Mouse (Mus musculus): ENCODE measurements at regions not wholly inside any gene's neighbourhood (a gene's known extent, or its start where the extent isn't known, plus 50 kb on each side); places are given as distances from the start of the nearest gene placed in this dataset.
"Not testable (repeated sequence)": the region's sequence is repeated elsewhere in the genome, so short reads cannot be mapped to it uniquely, and the experiment has no call there.

DNA sequence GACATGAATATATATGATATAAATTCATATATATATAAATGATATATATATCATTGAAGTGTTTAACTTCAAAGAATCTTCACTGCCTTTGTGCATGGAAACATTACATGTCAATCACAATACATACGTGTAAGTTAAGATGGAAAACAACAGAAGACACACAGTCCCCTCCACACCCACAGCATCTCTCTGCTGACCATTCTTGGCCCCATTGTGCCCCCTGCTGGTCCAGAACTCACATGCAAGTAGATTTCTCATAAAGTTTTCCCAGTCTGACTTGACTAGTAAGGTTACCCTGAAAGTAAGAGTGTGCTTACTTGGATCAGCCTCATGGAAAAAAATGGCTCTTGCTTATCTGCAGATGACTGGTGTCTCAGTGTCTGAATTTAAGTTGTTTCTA is 926.3 kb upstream of the Zfp386 start:
- peak in 1 of 2 experiments; percentile 9 for DNase-seq

- DNase-seq = no peak
These were observed 925.6 kb upstream of the Zfp386 start for GRCm38 (mm10) chr12:115121899-115122298.

GRCm38 (mm10) chr12:115132930-115133329 is 914.6 kb upstream of the Zfp386 start:
- not testable (repeated sequence) for DNase-seq

- DNase-seq = not testable (repeated sequence)
These were observed 902.1 kb upstream of the Zfp386 start for GRCm38 (mm10) chr12:115145407-115145806.

DNA sequence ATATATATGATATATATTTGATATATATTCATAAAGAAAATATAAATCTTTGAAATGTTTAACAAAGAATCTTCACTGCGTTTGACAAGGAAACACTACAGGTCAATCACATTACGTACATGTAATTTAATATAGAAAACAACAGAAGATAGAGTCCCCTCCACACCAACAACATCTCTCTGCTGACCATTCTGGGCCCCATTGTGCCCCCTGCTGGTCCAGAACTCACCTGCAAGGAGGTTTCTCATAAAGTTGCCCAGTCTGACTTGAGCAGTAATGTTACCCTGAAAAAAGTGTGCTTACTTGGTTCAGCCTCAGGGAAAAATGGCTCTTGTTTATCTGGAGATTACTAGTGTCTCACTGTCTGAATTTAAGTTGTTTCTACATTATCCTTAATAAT is 901.1 kb upstream of the Zfp386 start:
- peak; percentile 13 to 19 for DNase-seq

DNA sequence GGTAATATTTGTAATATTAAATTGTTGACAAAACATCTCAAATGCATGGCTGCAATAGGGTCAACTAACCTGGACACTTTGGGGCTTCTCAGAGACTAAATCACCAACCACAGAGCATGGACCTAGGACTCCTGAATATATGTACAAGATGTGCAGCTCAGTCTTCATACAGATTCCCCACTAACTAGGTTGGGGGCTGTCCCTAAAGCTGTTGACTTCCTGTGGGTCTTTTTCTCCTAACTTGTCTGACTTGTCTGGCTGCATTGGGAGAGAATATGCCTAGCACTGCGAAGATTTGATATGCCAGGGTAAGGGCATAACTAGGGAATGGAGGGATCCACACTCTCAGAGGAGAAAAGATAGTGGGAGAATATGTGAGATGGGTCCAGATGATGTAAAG is 895.6 kb upstream of the Zfp386 start:
- DNase-seq = not testable (repeated sequence)

- not testable (repeated sequence) for DNase-seq
These were observed 889.3 kb upstream of the Zfp386 start for GRCm38 (mm10) chr12:115158231-115158630.

- DNase-seq = not testable (repeated sequence)
These were observed 888.7 kb upstream of the Zfp386 start for GRCm38 (mm10) chr12:115158717-115159232.

DNA sequence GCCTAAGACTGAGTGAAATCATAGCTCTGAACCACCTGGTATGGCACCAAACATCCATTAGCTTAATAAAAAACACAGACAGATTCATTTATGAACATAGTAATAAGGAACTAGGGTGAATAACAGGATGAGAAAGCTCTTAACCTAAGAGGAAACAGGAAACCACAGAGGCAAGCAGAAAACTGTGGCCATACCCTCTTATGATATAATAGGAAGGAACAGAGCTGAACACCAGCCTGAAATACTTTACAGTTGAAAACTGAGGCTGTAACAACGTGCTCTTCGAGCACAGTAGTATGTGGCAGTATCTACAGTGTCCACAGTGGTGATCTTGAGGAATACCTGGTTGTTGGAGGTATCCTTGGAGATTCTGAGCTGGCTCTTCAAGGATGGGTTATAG is 882.0 kb upstream of the Zfp386 start:
- DNase-seq = peak in 1 of 2 experiments; percentile 3

- not testable (repeated sequence) for DNase-seq
These were observed 881.5 kb upstream of the Zfp386 start for GRCm38 (mm10) chr12:115166006-115166405.

GRCm38 (mm10) chr12:115193482-115194103 is 853.9 kb upstream of the Zfp386 start:
- DNase-seq = peak; percentile 53 to 73

- no peak for DNase-seq
These were observed 850.0 kb upstream of the Zfp386 start for GRCm38 (mm10) chr12:115197322-115198117.

GRCm38 (mm10) chr12:115207833-115208448 is 839.6 kb upstream of the Zfp386 start:
- not testable (repeated sequence) for DNase-seq

GRCm38 (mm10) chr12:115222671-115223070 is 824.9 kb upstream of the Zfp386 start:
- peak; percentile 36 to 42 for DNase-seq

- DNase-seq = no peak
These were observed 817.6 kb upstream of the Zfp386 start for GRCm38 (mm10) chr12:115229965-115230364.

DNA sequence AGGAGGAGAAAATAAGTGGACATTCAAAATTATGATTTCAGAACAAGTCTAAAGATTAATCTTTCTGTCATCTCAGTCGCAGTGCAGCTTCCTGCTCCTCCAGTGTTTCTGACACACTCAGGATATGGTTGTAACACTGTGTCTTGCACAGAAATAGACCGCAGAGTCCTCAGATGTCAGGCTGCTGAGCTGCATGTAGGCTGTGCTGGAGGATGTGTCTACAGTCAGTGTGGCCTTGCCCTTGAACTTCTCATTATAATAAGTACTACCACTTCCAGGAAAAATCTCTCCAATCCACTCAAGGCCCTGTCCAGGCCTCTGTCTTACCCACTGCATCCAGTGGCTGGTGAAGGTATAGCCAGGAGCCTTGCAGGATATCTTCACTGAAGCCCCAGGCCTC is 804.9 kb upstream of the Zfp386 start:
- DNase-seq = peak; percentile 7 to 22

DNA sequence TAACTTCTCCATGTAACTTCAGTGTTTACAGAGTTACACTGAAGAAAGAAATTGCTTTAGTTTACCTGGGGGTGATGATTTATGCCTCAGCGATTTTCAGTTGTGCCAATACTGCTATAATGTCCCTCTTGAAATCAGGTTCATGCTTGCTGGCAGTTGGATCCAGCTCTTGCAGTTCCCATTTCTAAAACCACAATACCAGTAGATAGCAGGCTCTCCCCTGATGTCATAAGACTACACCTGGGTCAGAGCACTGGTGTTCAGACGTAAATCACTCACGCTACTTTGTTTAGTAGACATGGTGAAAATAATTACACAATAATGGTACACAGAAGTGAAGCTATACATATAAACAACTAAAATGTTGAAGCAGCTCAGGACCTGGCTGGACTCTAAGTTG is 800.2 kb upstream of the Zfp386 start:
- DNase-seq = not testable (repeated sequence)

- no peak for DNase-seq
These were observed 789.7 kb upstream of the Zfp386 start for GRCm38 (mm10) chr12:115257802-115258201.

- no peak for DNase-seq
These were observed 788.8 kb upstream of the Zfp386 start for GRCm38 (mm10) chr12:115258744-115259143.

- peak; percentile 50 to 55 for DNase-seq
These were observed 785.1 kb upstream of the Zfp386 start for GRCm38 (mm10) chr12:115262431-115262830.

GRCm38 (mm10) chr12:115276749-115277148 is 770.8 kb upstream of the Zfp386 start:
- not testable (repeated sequence) for DNase-seq

DNA sequence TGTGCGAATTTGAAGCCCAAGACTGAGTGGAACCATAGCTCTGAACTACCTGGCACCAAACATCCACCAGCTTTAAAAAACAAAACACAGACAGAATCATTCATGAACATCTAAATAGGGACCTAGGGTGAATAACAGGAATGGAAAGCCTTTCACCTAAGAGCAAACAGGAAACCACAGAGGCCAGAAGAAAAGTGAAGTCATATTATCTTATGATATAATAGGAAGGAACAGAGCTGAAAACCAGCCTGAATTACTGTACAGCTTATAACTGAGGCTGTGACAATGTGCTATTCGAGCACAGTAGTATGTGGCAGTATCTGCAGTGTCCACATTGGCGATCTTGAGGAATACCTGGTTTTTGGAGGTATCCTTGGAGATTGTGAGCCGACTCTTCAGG is 753.8 kb upstream of the Zfp386 start:
- not testable (repeated sequence) for DNase-seq

DNA sequence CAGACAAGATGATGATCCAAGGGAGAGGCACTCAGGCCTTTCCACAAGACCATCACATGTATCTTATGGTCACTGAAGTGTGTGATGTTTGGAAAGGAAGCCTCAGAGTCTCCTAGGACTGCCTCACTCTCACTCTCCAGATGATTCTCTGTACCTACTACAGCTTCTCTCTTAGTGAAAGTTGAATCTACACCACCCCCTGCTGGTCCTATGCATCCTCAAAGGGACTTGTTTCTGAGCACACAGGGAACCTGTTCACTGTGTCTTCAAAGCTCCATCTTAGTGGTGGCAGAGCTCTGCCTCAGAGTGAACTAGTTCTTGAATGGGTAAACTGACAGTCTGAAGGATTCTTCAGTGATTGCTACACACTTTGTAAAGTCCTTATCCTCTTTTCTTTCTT is 749.5 kb upstream of the Zfp386 start:
- DNase-seq = peak; percentile 23 to 25
